Mouse (Mus musculus) forebrain, embryonic 14.5 days (tissue): ENCODE data around the gene Mef2c. TPM values are rescaled to one million over a fixed set of nuclear protein-coding genes. Genes with fewer than 3 reads are reported as not detected.
A peak's percentile ranks its signal among the peaks of the same experiment; 100 is the strongest.

Source experiments
- ATAC-seq: fragments of 200-750 bp; cut with Nextera tagmentation; 2 replicates; pipeline ENCODE4 v1.8.0; 2017; ENCODE audit warnings: mild to moderate bottlenecking, moderate library complexity
- DNase-seq: peaks from one replicate; pipeline ENCODE4 v3.0.0-alpha.2; 2015; ENCODE audit warnings: low spot score
- H3K27ac ChIP-seq: fragments of 300-500 bp; sonication (generic); 2 replicates; pipeline ENCODE4 v1.5.1; 2014; ENCODE audit warnings: low read depth, mild to moderate bottlenecking, control low read depth, low read length, moderate library complexity
- H3K27me3 ChIP-seq: fragments of 300-500 bp; sonication (generic); replicated peaks from 2 replicates; pipeline ENCODE4 v1.6.1; 2014; ENCODE audit warnings: low read length, control low read depth, mixed read lengths; ENCODE audit not compliant: control insufficient read depth, insufficient read depth
- H3K36me3 ChIP-seq: fragments of 300-500 bp; sonication (generic); 2 replicates; pipeline ENCODE4 v1.6.1; 2014; ENCODE audit warnings: low read length, control low read depth; ENCODE audit not compliant: control insufficient read depth, insufficient read depth
- H3K4me1 ChIP-seq: fragments of 300-500 bp; sonication (generic); 2 replicates; pipeline ENCODE4 v1.6.1; 2014; ENCODE audit warnings: antibody characterized with exemption, low read length, control low read depth; ENCODE audit not compliant: control insufficient read depth, insufficient read depth
- H3K4me2 ChIP-seq: fragments of 300-500 bp; sonication (generic); 2 replicates; pipeline ENCODE4 v1.6.1; 2014; ENCODE audit warnings: mild to moderate bottlenecking, control low read depth, low read length
- H3K4me3 ChIP-seq: fragments of 300-500 bp; sonication (generic); 2 replicates; pipeline ENCODE4 v1.5.1; 2014; ENCODE audit warnings: low read depth, low read length, control low read depth
- H3K9ac ChIP-seq: fragments of 300-500 bp; sonication (generic); 2 replicates; pipeline ENCODE4 v1.6.1; 2014; ENCODE audit warnings: mild to moderate bottlenecking, low read length, control low read depth, moderate library complexity
- H3K9me3 ChIP-seq: fragments of 300-500 bp; sonication (generic); replicated peaks from 2 replicates; pipeline ENCODE4 v1.6.1; 2016; ENCODE audit warnings: low read length, control low read depth, mixed read lengths; ENCODE audit not compliant: control insufficient read depth
- WGBS: fragments of 180-500 bp; shearing (Covaris S2); extraction: QIAGEN DNeasy Blood & Tissue Kit; methylation state at CpG from one replicate; pipeline ENCODE4 v1.1.7; 2014; 5-methylcytosine and 5-hydroxymethylcytosine counted together
- polyA plus RNA-seq: library from polyadenylated mRNA; unstranded; fragments of >200 nt; fragmentation: Nextera tagmentation; extraction: Ambion mirVana; gene quantifications from 2 replicates; pipeline ENCODE4 v1.2.1, GENCODE M21; 2014

Gene Mef2c
- polyA plus RNA-seq, 1 experiment from 2014 or later = 99.4 TPM

GRCm38 (mm10) chr13:83604320-83604719 lies 100.5 kb downstream of the Mef2c start:
- WGBS = 8% methylated on average over 3 of the region's 3 CpGs
- Histone ChIP-seq H3K4me3 (no peak overlapping the region), H3K4me2 (no peak overlapping the region; the same call in 1 of the 2 replicates), H3K27ac (no peak overlapping the region), H3K4me1 (peaks cover 22% of the 10 kb centered on the region; the same call in 1 of the 2 replicates), H3K36me3 (no peaks in the 10 kb centered on the region), H3K9ac (no peak overlapping the region), H3K27me3 (no peaks in the 10 kb centered on the region), H3K9me3 (no peaks in the 10 kb centered on the region)
- 0 out of 2 replicates have a peak, but pooled peaks have one; percentile 37 for ATAC-seq
- peak; percentile 63 for DNase-seq

GRCm38 (mm10) chr13:83604785-83605184 lies 101.0 kb downstream of the Mef2c start:
- peak overlapping the region; percentile 8; the same call in 1 of the 2 replicates for H3K4me2 ChIP-seq
- WGBS = 12% methylated on average over 4 of the region's 4 CpGs
- H3K27ac ChIP-seq = no peak overlapping the region
- H3K4me3 ChIP-seq = no peak overlapping the region
- H3K27me3 ChIP-seq = no peaks in the 10 kb centered on the region
- H3K36me3 ChIP-seq = no peaks in the 10 kb centered on the region
- H3K9ac ChIP-seq = no peak overlapping the region
- H3K9me3 ChIP-seq = no peaks in the 10 kb centered on the region
- H3K4me1 ChIP-seq = peaks cover 22% of the 10 kb centered on the region; the same call in 1 of the 2 replicates
- peak; percentile 37 for DNase-seq
- peak; percentile 30; the same call in 1 of the 2 replicates for ATAC-seq

- Histone ChIP-seq H3K36me3 (no peaks in the 10 kb centered on the region), H3K27ac (no peak overlapping the region), H3K4me2 (no peak overlapping the region), H3K27me3 (no peaks in the 10 kb centered on the region), H3K9ac (no peak overlapping the region), H3K4me1 (peaks cover 22% of the 10 kb centered on the region; the same call in 1 of the 2 replicates), H3K9me3 (no peaks in the 10 kb centered on the region), H3K4me3 (no peak overlapping the region)
- WGBS = 16% methylated on average over 4 of the region's 4 CpGs
- DNase-seq (peak; percentile 87), ATAC-seq (peak; percentile 66)
These were observed 104.2 kb downstream of the Mef2c start for GRCm38 (mm10) chr13:83607883-83608581.

- no peak overlapping the region for H3K27ac ChIP-seq
- ATAC-seq = no peak
- H3K4me1 ChIP-seq = peaks cover 18% of the 10 kb centered on the region; the same call in 1 of the 2 replicates
- no peaks in the 10 kb centered on the region for H3K9me3 ChIP-seq
- H3K4me2 ChIP-seq = no peak overlapping the region
- no peak for DNase-seq
- H3K27me3 ChIP-seq = no peaks in the 10 kb centered on the region
- 66% methylated on average over 3 of the region's 3 CpGs for WGBS
- H3K9ac ChIP-seq = no peak overlapping the region
- H3K36me3 ChIP-seq = no peaks in the 10 kb centered on the region
- no peak overlapping the region for H3K4me3 ChIP-seq
These were observed 105.2 kb downstream of the Mef2c start for GRCm38 (mm10) chr13:83608851-83609516.

- Histone ChIP-seq H3K9ac (no peak overlapping the region), H3K4me3 (no peak overlapping the region), H3K27ac (no peak overlapping the region), H3K27me3 (no peaks in the 10 kb centered on the region), H3K9me3 (no peaks in the 10 kb centered on the region), H3K4me1 (peaks cover 16% of the 10 kb centered on the region; the same call in 1 of the 2 replicates), H3K4me2 (no peak overlapping the region), H3K36me3 (no peaks in the 10 kb centered on the region)
- 77% methylated on average over 3 of the region's 3 CpGs for WGBS
- ATAC-seq (no peak), DNase-seq (no peak)
These were observed 105.7 kb downstream of the Mef2c start for GRCm38 (mm10) chr13:83609517-83609878.

GRCm38 (mm10) chr13:83610124-83610523 lies 106.3 kb downstream of the Mef2c start:
- Histone ChIP-seq H3K4me2 (no peak overlapping the region), H3K27me3 (no peaks in the 10 kb centered on the region), H3K27ac (no peak overlapping the region), H3K9me3 (no peaks in the 10 kb centered on the region), H3K36me3 (no peaks in the 10 kb centered on the region), H3K9ac (no peak overlapping the region), H3K4me3 (no peak overlapping the region), H3K4me1 (peaks cover 10% of the 10 kb centered on the region; the same call in 1 of the 2 replicates)
- DNase-seq = no peak
- WGBS = 89% methylated on average over 8 of the region's 8 CpGs
- no peak for ATAC-seq

GRCm38 (mm10) chr13:83612195-83612594 lies 108.4 kb downstream of the Mef2c start:
- DNase-seq (no peak), ATAC-seq (no peak)
- Histone ChIP-seq H3K27ac (no peak overlapping the region), H3K9ac (no peak overlapping the region), H3K4me1 (peaks cover 10% of the 10 kb centered on the region; the same call in 1 of the 2 replicates), H3K4me2 (no peak overlapping the region), H3K36me3 (no peaks in the 10 kb centered on the region), H3K4me3 (no peak overlapping the region), H3K9me3 (no peaks in the 10 kb centered on the region), H3K27me3 (no peaks in the 10 kb centered on the region)
- 94% methylated on average over 1 of the region's 1 CpGs for WGBS

- Histone ChIP-seq H3K27me3 (no peaks in the 10 kb centered on the region), H3K36me3 (no peaks in the 10 kb centered on the region), H3K9ac (no peak overlapping the region), H3K4me1 (no peaks in the 10 kb centered on the region), H3K27ac (no peak overlapping the region), H3K4me2 (no peak overlapping the region), H3K9me3 (no peaks in the 10 kb centered on the region), H3K4me3 (no peak overlapping the region)
- ATAC-seq (no peak), DNase-seq (no peak)
- WGBS = 77% methylated on average over 3 of the region's 3 CpGs
These were observed 112.0 kb downstream of the Mef2c start for GRCm38 (mm10) chr13:83615875-83616274.

- DNase-seq = no peak
- Histone ChIP-seq H3K36me3 (no peaks in the 10 kb centered on the region), H3K27me3 (no peaks in the 10 kb centered on the region), H3K4me3 (no peak overlapping the region), H3K9me3 (no peaks in the 10 kb centered on the region), H3K27ac (no peak overlapping the region), H3K9ac (no peak overlapping the region), H3K4me1 (no peaks in the 10 kb centered on the region), H3K4me2 (no peak overlapping the region)
- 86% methylated on average over 4 of the region's 4 CpGs for WGBS
- no peak for ATAC-seq
These were observed 120.8 kb downstream of the Mef2c start for GRCm38 (mm10) chr13:83624651-83625050.
